Mouse (Mus musculus) stomach, postnatal 0 days (tissue): ENCODE results near the gene Ccer2. TPM values are rescaled to one million over a fixed set of nuclear protein-coding genes. Genes with fewer than 3 reads are reported as not detected.

Experiments
- ATAC-seq: fragments of 200-750 bp; cut with Nextera tagmentation; 2 replicates; pipeline ENCODE4 v1.8.0; 2017; ENCODE audit not compliant: low FRiP score, low TSS enrichment
- DNase-seq: peaks from one replicate; pipeline ENCODE4 v3.0.0-alpha.2; 2016; ENCODE audit warnings: low spot score
- H3K27ac ChIP-seq: fragments of 300-500 bp; sonication (generic); replicated peaks from 2 replicates; pipeline ENCODE4 v1.5.1; 2014; ENCODE audit warnings: mild to moderate bottlenecking, control low read depth
- H3K27me3 ChIP-seq: fragments of 300-500 bp; sonication (generic); 2 replicates; pipeline ENCODE4 v1.6.1; 2014; ENCODE audit warnings: low read length; ENCODE audit not compliant: control insufficient read depth, insufficient read depth
- H3K36me3 ChIP-seq: fragments of 300-500 bp; sonication (generic); 2 replicates; pipeline ENCODE4 v1.6.1; 2014; ENCODE audit warnings: low read length, mixed read lengths; ENCODE audit not compliant: control insufficient read depth, insufficient read depth
- H3K4me1 ChIP-seq: fragments of 300-500 bp; sonication (generic); replicated peaks from 2 replicates; pipeline ENCODE4 v1.6.1; 2014; ENCODE audit warnings: antibody characterized with exemption; ENCODE audit not compliant: control insufficient read depth, insufficient read depth
- H3K4me2 ChIP-seq: fragments of 300-500 bp; sonication (generic); replicated peaks from 2 replicates; pipeline ENCODE4 v1.6.1; 2014; ENCODE audit warnings: low read depth, mild to moderate bottlenecking, control low read depth, moderate library complexity
- H3K4me3 ChIP-seq: fragments of 300-500 bp; sonication (generic); 2 replicates; pipeline ENCODE4 v1.5.1; 2014; ENCODE audit warnings: low read depth, low read length, control low read depth
- H3K9ac ChIP-seq: fragments of 300-500 bp; sonication (generic); 2 replicates; pipeline ENCODE4 v1.6.1; 2014; ENCODE audit warnings: mild to moderate bottlenecking, low read length, control low read depth, mixed read lengths
- H3K9me3 ChIP-seq: fragments of 300-500 bp; sonication (generic); 2 replicates; pipeline ENCODE4 v1.6.1; 2016; ENCODE audit warnings: low read length; ENCODE audit not compliant: control insufficient read depth
- CTCF ChIP-seq: IDR thresholded peaks from 2 replicates; pipeline ENCODE4 v1.5.1; 2016; ENCODE audit warnings: antibody characterized with exemption, low read depth, mild to moderate bottlenecking, moderate library complexity
- EP300 ChIP-seq: optimal IDR thresholded peaks from 2 replicates; pipeline ENCODE3; 2016; ENCODE audit warnings: antibody characterized with exemption
- WGBS: fragments of 180-500 bp; shearing (Covaris S2); extraction: QIAGEN DNeasy Blood & Tissue Kit; methylation state at CpG from one replicate; pipeline ENCODE4 v1.1.7; 2014; 5-methylcytosine and 5-hydroxymethylcytosine counted together
- polyA plus RNA-seq: library from polyadenylated mRNA; unstranded; fragments of >200 nt; fragmentation: Nextera tagmentation; extraction: Ambion mirVana; gene quantifications from 2 replicates; pipeline ENCODE4 v1.2.1, GENCODE M21; 2015

Ccer2 gene
- polyA plus RNA-seq, 1 experiment from 2014 or later = not detected

- no peaks in the 10 kb centered on the region; the same call in none of the 2 replicates for H3K36me3 ChIP-seq
- peak overlapping the region; percentile 70 for H3K9ac ChIP-seq
- ATAC-seq (no peak), DNase-seq (no peak)
- 29% methylated on average over 9 of the region's 9 CpGs for WGBS
- no peaks in the 10 kb centered on the region for H3K4me1 ChIP-seq
- peak overlapping the region; percentile 86 for H3K4me2 ChIP-seq
- TF ChIP-seq EP300 (no peak), CTCF (peak; percentile 27)
- peak overlapping the region; percentile 63 for H3K4me3 ChIP-seq
- no peaks in the 10 kb centered on the region for H3K9me3 ChIP-seq
- H3K27ac ChIP-seq = peak overlapping the region; percentile 81
- no peaks in the 10 kb centered on the region for H3K27me3 ChIP-seq
Observed at GRCm38 (mm10) chr7:28740949-28741348, 15.0 kb upstream of the Ccer2 start.

DNA sequence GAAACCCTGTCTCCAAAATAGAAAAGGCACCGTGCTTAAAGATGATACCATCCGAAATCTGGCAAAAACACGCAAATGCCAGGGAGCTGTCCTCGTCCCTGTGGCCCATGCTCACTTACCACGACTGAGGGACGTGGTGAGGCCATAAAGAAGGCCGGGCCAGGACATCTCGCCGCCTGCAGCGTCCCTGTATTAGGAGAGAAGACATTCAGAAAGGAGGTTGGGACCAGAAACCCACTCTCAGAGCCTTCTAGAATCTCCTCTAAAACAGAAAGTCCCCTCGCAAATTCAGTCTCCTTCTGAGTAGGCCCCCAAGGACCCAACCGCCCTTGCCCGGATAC lies 14.6 kb upstream of the Ccer2 start:
- Histone ChIP-seq H3K9ac (peak overlapping the region; percentile 70), H3K36me3 (no peaks in the 10 kb centered on the region; the same call in none of the 2 replicates), H3K4me1 (no peaks in the 10 kb centered on the region), H3K9me3 (no peaks in the 10 kb centered on the region), H3K27me3 (no peaks in the 10 kb centered on the region), H3K4me3 (peak overlapping the region; percentile 63), H3K27ac (peak overlapping the region; percentile 81), H3K4me2 (peak overlapping the region; percentile 86)
- 1% methylated on average over 13 of the region's 13 CpGs for WGBS
- DNase-seq (no peak), ATAC-seq (no peak; the same call in none of the 2 replicates)
- TF ChIP-seq EP300 (no peak), CTCF (no peak)

- under 1% methylated on average over 39 of the region's 39 CpGs for WGBS
- Histone ChIP-seq H3K36me3 (no peaks in the 10 kb centered on the region; the same call in 1 of the 2 replicates), H3K4me2 (peak within 1 kb of the TSS; percentile 86), H3K9me3 (no peaks in the 10 kb centered on the region), H3K9ac (peak within 1 kb of the TSS; percentile 70), H3K27ac (peak within 1 kb of the TSS; percentile 85), H3K4me1 (no peaks in the 10 kb centered on the region), H3K27me3 (no peaks in the 10 kb centered on the region), H3K4me3 (peak within 1 kb of the TSS; percentile 63)
- ATAC-seq (peak; percentile 97), DNase-seq (peak; percentile 95)
- peak; percentile 96 for TF ChIP-seq CTCF
- TF ChIP-seq EP300 = no peak
Observed at GRCm38 (mm10) chr7:28741709-28742438, 14.1 kb upstream of the Ccer2 start, which contains the start of the genes Mrps12 and Sars2. Mrps12 (minus strand) TSS chr7:28741820. Sars2 (plus strand) TSS chr7:28741992.

DNA sequence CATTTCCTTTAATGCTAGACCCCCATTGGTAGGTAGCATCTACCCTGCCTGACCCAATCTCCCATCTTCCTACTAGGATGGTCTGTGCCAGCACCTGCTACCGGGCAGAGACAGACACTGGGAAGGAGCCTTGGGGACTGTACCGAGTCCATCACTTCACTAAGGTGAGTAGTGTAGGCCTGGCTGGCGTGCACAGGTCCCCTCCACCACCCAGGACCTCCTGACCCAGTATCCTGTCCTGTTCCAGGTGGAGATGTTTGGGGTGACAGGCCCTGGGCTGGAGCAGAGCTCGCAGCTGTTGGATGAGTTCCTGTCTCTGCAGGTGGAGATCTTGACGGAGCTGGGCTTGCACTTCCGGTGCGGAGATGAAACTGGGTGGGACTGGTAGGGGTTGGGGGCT lies 6.0 kb upstream of the Ccer2 start:
- Histone ChIP-seq H3K4me1 (no peaks in the 10 kb centered on the region), H3K9ac (no peak overlapping the region), H3K9me3 (no peaks in the 10 kb centered on the region), H3K27ac (no peak overlapping the region), H3K36me3 (peaks cover 6% of the 10 kb centered on the region; the same call in 1 of the 2 replicates), H3K27me3 (no peaks in the 10 kb centered on the region), H3K4me3 (no peak overlapping the region), H3K4me2 (no peak overlapping the region)
- ATAC-seq = no peak
- WGBS = 87% methylated on average over 7 of the region's 7 CpGs
- no peak for TF ChIP-seq CTCF
- TF ChIP-seq EP300 = no peak
- DNase-seq = no peak

DNA sequence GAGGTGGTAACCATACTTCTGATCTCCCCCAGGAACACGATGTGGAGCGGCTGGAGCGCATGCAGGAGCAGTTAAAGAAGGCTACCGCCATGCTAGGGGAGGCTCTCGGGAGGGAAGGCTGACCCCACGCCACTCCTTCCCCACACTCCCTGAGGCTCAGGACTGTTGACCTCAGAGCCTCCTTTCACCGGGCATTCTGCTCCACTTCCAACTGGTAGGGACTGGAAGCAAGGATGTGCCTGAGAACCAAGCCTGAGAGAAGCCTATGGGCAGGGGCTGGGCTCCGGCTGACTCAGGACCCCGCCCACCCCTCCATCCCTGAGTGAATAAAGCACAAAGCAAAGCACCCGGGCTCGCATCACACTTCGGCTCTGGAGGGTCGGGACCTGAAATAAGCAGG lies 2.6 kb downstream of the Ccer2 start:
- DNase-seq (no peak), ATAC-seq (no peak)
- 82% methylated on average over 13 of the region's 13 CpGs for WGBS

GRCm38 (mm10) chr7:28761907-28762306 lies 5.9 kb downstream of the Ccer2 start:
- TF ChIP-seq EP300 (no peak), CTCF (no peak)
- peaks cover 3% of the 10 kb centered on the region; the same call in 1 of the 2 replicates for H3K4me1 ChIP-seq
- no peaks in the 10 kb centered on the region for H3K27me3 ChIP-seq
- peaks cover 18% of the 10 kb centered on the region for H3K36me3 ChIP-seq
- H3K9ac ChIP-seq = no peak overlapping the region
- H3K4me3 ChIP-seq = no peak overlapping the region
- no peak for ATAC-seq
- no peak overlapping the region for H3K27ac ChIP-seq
- 89% methylated on average over 9 of the region's 9 CpGs for WGBS
- H3K4me2 ChIP-seq = no peak overlapping the region
- DNase-seq = no peak
- no peaks in the 10 kb centered on the region for H3K9me3 ChIP-seq

More for the DNA sequence above, 2.6 kb downstream of the Ccer2 start:
- Histone ChIP-seq H3K27ac (no peak overlapping the region), H3K4me1 (no peaks in the 10 kb centered on the region), H3K27me3 (no peaks in the 10 kb centered on the region), H3K4me2 (no peak overlapping the region), H3K36me3 (peaks cover 18% of the 10 kb centered on the region), H3K9ac (no peak overlapping the region), H3K4me3 (no peak overlapping the region), H3K9me3 (no peaks in the 10 kb centered on the region)
- TF ChIP-seq EP300 = no peak
- no peak for TF ChIP-seq CTCF
